Mouse (Mus musculus): ENCODE measurements around the gene Ube4a. TPM values are rescaled to one million over a fixed set of nuclear protein-coding genes. Genes with fewer than 3 reads are reported as not detected.

Gene Ube4a
- total RNA-seq, 2 experiments from 2014 or later = 67.0 to 73.5 TPM

Other genes with a start within 250 kb of the Ube4a start
- 10 to 100 TPM; 62.4 to 84.0 TPM for gene Phldb1, start 230.4 kb downstream of the Ube4a start, total RNA-seq (2021)
- gene Arcn1, start 197.8 kb downstream of the Ube4a start, total RNA-seq (2021) = 100 to 1,000 TPM in 1 of 2 experiments, 10 to 100 TPM in 1; 97.1 to 103 TPM
- 10 to 100 TPM; 65.2 to 78.9 TPM for gene Ift46, start 197.7 kb downstream of the Ube4a start, total RNA-seq (2021)
- gene Tmem25, start 166.3 kb downstream of the Ube4a start, total RNA-seq (2021) = 10 to 100 TPM; 49.4 to 54.9 TPM
- 1 to 10 TPM in 1 of 2 experiments, not detected in 1; 1.2 TPM for gene Ttc36, start 162.5 kb downstream of the Ube4a start, total RNA-seq (2021)
- gene Kmt2a, start 84.3 kb downstream of the Ube4a start, total RNA-seq (2021) = 10 to 100 TPM; 72.0 to 84.2 TPM
- gene Atp5l, start 44.9 kb downstream of the Ube4a start, total RNA-seq (2021) = 100 to 1,000 TPM; 334 to 337 TPM
- gene Cd3g, start 14.8 kb upstream of the Ube4a start, total RNA-seq (2021) = not detected
- not detected for gene Cd3d, start 16.2 kb upstream of the Ube4a start, total RNA-seq (2021)
- not detected for gene Cd3e, start 44.0 kb upstream of the Ube4a start, total RNA-seq (2021)
- gene Mpzl2, start 74.2 kb upstream of the Ube4a start, total RNA-seq (2021) = under 1 TPM; 0.43 to 0.67 TPM
- 1 to 10 TPM; 4.2 to 5.7 TPM for gene Mpzl3, start 89.6 kb upstream of the Ube4a start, total RNA-seq (2021)
- under 1 TPM; 0.32 to 0.84 TPM for gene Jaml, start 113.6 kb upstream of the Ube4a start, total RNA-seq (2021)
- 100 to 1,000 TPM; 261 to 264 TPM for gene Scn2b, start 152.2 kb upstream of the Ube4a start, total RNA-seq (2021)
- 10 to 100 TPM; 12.9 to 15.5 TPM for gene Scn4b, start 172.8 kb upstream of the Ube4a start, total RNA-seq (2021)
- gene BC049352, start 216.4 kb upstream of the Ube4a start, total RNA-seq (2021) = under 1 TPM; 0.22 to 0.81 TPM
- not detected for gene Tmprss4, start 238.5 kb upstream of the Ube4a start, total RNA-seq (2021)

All from layer of hippocampus, adult 18-20 months (tissue).